Mouse (Mus musculus) thymus, adult 2 months (tissue): ENCODE results near the gene Slc27a1. TPM values are rescaled to one million over a fixed set of nuclear protein-coding genes. Genes with fewer than 3 reads are reported as not detected.
"Not testable (repeated sequence)": the region's sequence is repeated elsewhere in the genome, so short reads cannot be mapped to it uniquely, and the experiment has no call there.

ENCODE experiments used
- DNase-seq: peaks from one replicate; pipeline ENCODE4 v3.0.0; 2021
- H3K27ac ChIP-seq: fragments of 200-500 bp; 2 replicates; pipeline ENCODE4 v1.5.1; 2012; ENCODE audit warnings: low read length, control low read depth; ENCODE audit not compliant: control insufficient read depth, insufficient read depth
- H3K27me3 ChIP-seq: fragments of 200-500 bp; 2 replicates; pipeline ENCODE4 v1.6.1; 2012; ENCODE audit warnings: mild to moderate bottlenecking, low read length, moderate library complexity, mixed read lengths; ENCODE audit not compliant: control insufficient read depth, insufficient read depth
- H3K36me3 ChIP-seq: fragments of 200-500 bp; 2 replicates; pipeline ENCODE4 v1.6.1; 2012; ENCODE audit warnings: mild to moderate bottlenecking, low read length, moderate library complexity; ENCODE audit not compliant: control insufficient read depth, insufficient read depth
- H3K4me1 ChIP-seq: fragments of 200-500 bp; replicated peaks from 2 replicates; pipeline ENCODE4 v1.6.1; 2012; ENCODE audit warnings: low read length; ENCODE audit not compliant: control insufficient read depth, insufficient read depth
- H3K4me3 ChIP-seq: fragments of 200-500 bp; 2 replicates; pipeline ENCODE4 v1.5.1; 2012; ENCODE audit warnings: mild to moderate bottlenecking, low read length, control low read depth, moderate library complexity; ENCODE audit not compliant: control insufficient read depth, insufficient read depth
- CTCF ChIP-seq: fragments of 200-500 bp; IDR thresholded peaks from 2 replicates; pipeline ENCODE4 v1.5.1; 2012; ENCODE audit warnings: mild to moderate bottlenecking, control low read depth, low read length, moderate library complexity, borderline replicate concordance; ENCODE audit not compliant: control insufficient read depth, poor library complexity, insufficient read depth; ENCODE audit errors: extremely low read depth
- POLR2A ChIP-seq: fragments of 200-500 bp; IDR thresholded peaks from 2 replicates; pipeline ENCODE4 v1.6.1; 2012; ENCODE audit warnings: mild to moderate bottlenecking, low read length, control low read depth, moderate library complexity; ENCODE audit not compliant: control insufficient read depth, poor library complexity, insufficient read depth; ENCODE audit errors: extremely low read depth
- WGBS: fragments of 180-500 bp; shearing (Covaris S2); methylation state at CpG from one replicate; pipeline ENCODE4 v1.1.7; 2018; 5-methylcytosine and 5-hydroxymethylcytosine counted together
- polyA plus RNA-seq: library from polyadenylated mRNA; depleted of rRNA; stranded (reverse); fragments of >200 nt; gene quantifications from 2 replicates; pipeline ENCODE4 v1.2.3, GENCODE M21; 2012; rRNA removed

Slc27a1 gene
- polyA plus RNA-seq = 174 and 176 TPM in 2 replicates

- H3K4me1 ChIP-seq = peaks cover 36% of the 10 kb centered on the region
- TF ChIP-seq CTCF = no peak
- no peak for TF ChIP-seq POLR2A
- H3K4me3 ChIP-seq = peak within 1 kb of the TSS; percentile 55
- H3K27ac ChIP-seq = peak within 1 kb of the TSS; percentile 31; the same call in 1 of the 2 replicates
- DNase-seq = no peak
- 60% methylated on average over 13 of the region's 13 CpGs for WGBS
- no peaks in the 10 kb centered on the region for H3K36me3 ChIP-seq
- no peaks in the 10 kb centered on the region for H3K27me3 ChIP-seq
These were observed at the start of gene Slc27a1 for GRCm38 (mm10) chr8:71568387-71568937. Gene Slc27a1, plus strand, starts transcription at chr8:71568882.

DNA sequence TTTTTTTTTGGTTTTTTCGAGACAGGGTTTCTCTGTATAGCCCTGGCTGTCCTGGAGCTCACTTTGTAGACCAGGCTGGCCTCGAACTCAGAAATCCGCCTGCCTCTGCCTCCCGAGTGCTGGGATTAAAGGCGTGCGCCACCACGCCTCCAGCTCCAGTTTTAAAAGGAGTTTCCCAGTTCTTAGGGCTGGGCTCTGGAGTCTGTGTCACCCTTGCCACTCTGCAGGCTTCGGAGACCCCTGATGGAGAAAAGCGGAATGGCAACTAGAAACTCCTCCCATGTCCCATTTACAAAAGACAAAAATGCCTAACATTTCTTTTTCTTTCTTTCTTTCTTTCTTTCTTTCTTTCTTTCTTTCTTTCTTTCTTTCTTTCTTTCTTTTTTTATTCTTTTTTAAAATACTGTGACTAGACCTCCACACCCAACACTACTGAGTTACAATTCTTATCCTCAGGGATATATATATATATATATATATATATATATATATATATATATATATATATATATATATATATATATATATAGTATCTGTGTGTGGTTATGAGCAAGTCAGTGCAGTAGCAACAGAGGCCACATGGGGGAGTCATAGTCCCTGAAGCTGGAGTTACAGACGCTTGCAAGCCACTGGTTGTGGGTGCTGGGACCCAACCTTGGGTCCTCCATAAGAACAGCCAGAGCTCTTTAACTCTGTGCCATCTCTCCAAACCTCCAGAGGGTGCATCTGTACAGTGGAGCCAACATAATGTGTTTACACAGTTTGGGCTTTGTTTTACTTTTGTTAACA, 49.5 kb upstream of the Slc27a1 start:
- not testable (repeated sequence) for H3K36me3 ChIP-seq, H3K27me3 ChIP-seq, H3K27ac ChIP-seq, H3K4me3 ChIP-seq, H3K4me1 ChIP-seq
- WGBS = 29% methylated on average over 10 of the region's 10 CpGs
- peak; percentile 67 for DNase-seq

GRCm38 (mm10) chr8:71521634-71522033, 47.0 kb upstream of the Slc27a1 start:
- no peak overlapping the region for H3K4me3 ChIP-seq
- no peaks in the 10 kb centered on the region for H3K27me3 ChIP-seq
- 0 out of 2 replicates have a peak, but pooled peaks have one; percentile 22 for TF ChIP-seq POLR2A
- TF ChIP-seq CTCF = peak; percentile 91
- peak; percentile 97 for DNase-seq
- no peaks in the 10 kb centered on the region for H3K36me3 ChIP-seq
- H3K27ac ChIP-seq = no peak overlapping the region
- H3K4me1 ChIP-seq = no peaks in the 10 kb centered on the region
- WGBS = 2% methylated on average over 17 of the region's 17 CpGs

DNA sequence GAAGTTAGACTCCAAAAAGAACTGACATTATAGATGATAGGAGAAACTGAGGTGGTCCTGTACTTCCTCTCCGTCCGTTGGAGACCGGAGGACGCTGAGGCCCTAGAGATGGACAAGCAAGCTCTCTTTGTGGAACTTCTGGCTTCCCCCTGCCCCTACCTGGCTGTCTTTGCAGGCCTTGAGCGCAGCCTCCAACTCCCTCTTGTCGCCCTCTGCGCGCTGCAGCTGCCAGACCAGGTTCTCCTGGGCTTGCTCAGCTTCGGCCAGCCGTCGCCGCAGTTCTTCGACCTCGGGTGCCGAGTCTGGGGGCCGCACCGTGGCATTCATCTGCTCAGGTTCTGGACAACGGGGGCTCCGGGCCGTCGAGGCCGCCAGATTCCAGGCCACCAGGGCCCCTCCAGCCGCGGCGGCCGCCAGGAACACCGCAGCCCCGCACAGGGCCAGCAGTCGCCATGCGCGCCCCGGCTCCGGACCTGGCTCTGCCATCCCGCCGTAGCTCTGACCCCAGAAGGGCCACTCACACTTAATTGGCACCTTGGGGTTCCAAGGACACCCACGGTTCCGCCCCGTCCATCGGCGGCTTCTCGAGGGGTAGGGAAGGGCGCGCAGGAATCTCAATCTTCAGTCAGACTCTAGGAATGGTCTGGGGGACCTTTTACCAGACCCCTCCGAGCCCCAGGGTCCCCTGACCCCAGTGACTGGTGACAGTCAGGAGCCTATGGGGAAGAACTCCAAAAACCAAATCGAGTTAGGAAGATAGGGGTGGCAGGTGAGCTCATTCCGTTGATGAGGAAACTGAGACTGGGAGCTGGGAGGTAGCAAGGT, 43.2 kb upstream of the Slc27a1 start, which contains the start of gene Ccdc194:
Ccdc194 (minus strand) TSS at position 486 of the 825 bp plus-strand sequence.
- TF ChIP-seq CTCF (no peak), POLR2A (no peak)
- H3K27me3 ChIP-seq = no peaks in the 10 kb centered on the region
- H3K4me3 ChIP-seq = no peak within 1 kb of the TSS
- 87% methylated on average over 46 of the region's 46 CpGs for WGBS
- H3K4me1 ChIP-seq = peaks cover 9% of the 10 kb centered on the region
- no peak within 1 kb of the TSS for H3K27ac ChIP-seq
- no peak for DNase-seq
- H3K36me3 ChIP-seq = no peaks in the 10 kb centered on the region

GRCm38 (mm10) chr8:71526272-71526671, 42.4 kb upstream of the Slc27a1 start:
- TF ChIP-seq CTCF (no peak), POLR2A (no peak)
- H3K4me3 ChIP-seq = no peak overlapping the region
- H3K36me3 ChIP-seq = no peaks in the 10 kb centered on the region
- no peak for DNase-seq
- H3K27ac ChIP-seq = no peak overlapping the region
- no peaks in the 10 kb centered on the region for H3K27me3 ChIP-seq
- peaks cover 9% of the 10 kb centered on the region for H3K4me1 ChIP-seq
- 71% methylated on average over 6 of the region's 6 CpGs for WGBS

DNA sequence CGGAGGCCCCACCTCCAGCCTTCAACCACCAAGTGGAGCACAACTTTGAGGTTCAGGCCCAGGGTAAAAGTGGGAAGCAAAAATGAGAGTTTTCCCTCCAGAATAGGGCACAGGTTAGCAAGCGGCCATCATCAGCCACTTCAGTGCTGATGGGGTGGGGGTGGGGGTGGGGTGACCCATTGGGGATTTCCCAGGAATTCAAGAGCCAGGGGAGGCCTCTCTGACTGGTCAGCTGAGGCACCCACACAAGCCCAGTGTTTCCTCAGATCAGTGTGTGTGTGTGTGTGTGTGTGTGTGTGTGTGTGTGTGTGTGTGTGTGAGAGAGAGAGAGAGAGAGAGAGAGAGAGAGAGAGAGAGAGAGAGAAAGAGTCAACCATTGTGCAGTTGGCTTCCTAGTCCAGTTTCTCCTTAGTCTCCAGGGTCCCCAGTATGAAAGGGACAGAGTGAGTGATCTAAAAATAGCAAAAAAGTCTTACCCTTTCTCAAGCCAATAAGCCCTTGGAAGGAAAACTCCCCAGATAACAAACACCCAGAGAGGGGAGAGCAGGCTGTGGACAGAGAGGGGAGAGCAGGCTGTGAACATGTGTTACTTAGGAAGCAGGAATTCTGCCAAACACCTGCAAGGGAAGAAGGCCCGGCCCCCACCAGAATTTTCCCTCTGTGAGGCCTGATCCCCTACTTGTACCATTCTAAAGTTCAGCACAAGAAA, 41.4 kb upstream of the Slc27a1 start:
- Histone ChIP-seq H3K4me3 (no peak overlapping the region), H3K27ac (no peak overlapping the region), H3K36me3 (no peaks in the 10 kb centered on the region), H3K27me3 (no peaks in the 10 kb centered on the region), H3K4me1 (peaks cover 9% of the 10 kb centered on the region)
- TF ChIP-seq CTCF = no peak
- no peak for TF ChIP-seq POLR2A
- 67% methylated on average over 3 of the region's 3 CpGs for WGBS
- no peak for DNase-seq
